Mouse (Mus musculus): ENCODE results near the gene Slc24a4. TPM values are rescaled to one million over a fixed set of nuclear protein-coding genes. Genes with fewer than 3 reads are reported as not detected.

The Slc24a4 gene
- total RNA-seq, 2 experiments from 2014 or later: not detected

DNA sequence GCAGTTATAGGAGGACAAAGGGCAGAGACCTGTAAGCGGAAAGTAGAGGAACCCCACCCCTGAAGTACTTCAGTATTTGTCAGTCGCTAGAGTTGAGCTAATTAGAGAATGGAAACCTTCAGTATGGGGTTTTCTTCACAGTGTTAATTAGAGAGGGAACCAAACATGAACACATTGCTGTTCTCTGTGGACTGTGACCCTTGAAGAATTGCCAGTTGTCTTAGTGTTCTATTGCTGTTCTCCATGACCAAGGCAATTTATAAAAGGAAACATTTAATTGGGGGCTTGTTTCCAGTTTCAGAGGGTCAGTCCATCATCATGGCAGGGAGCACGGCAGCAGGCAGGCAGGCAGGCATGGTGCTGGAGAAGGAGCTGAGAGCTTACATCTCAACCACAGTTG, 107.0 kb downstream of the Slc24a4 start:
- no peak for DNase-seq
- H3K27ac ChIP-seq: no peak overlapping the region
- no peak overlapping the region for H3K4me3 ChIP-seq
- intact Hi-C loops (cut with DNase I): no loop called here
- TF ChIP-seq CTCF (IDR thresholded peaks at IDR 0.05): no peak

DNA sequence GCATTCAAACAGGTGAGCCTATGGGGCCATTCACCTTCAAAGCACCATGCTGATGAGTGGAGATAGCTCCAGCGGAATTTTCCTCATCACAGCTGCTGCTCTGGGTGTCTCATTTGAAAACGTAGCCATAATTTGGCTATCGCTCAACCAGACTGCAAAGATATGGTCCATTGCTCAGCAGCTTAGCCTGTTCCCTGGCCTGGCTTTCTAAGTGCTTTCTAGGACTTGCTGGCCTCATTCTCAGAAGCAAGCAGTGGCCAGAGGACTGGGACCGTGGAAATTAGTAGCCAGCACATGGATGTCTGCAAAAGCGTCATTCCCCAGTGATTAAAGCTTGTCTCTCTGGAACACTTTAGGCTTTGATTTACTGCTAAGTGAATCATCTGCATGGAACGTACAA, 107.8 kb downstream of the Slc24a4 start:
- no peak for DNase-seq
- Histone ChIP-seq H3K4me3 (no peak overlapping the region), H3K27ac (no peak overlapping the region)
- TF ChIP-seq CTCF (IDR thresholded peaks at IDR 0.05): no peak
- intact Hi-C loops (cut with DNase I): no loop called here

DNA sequence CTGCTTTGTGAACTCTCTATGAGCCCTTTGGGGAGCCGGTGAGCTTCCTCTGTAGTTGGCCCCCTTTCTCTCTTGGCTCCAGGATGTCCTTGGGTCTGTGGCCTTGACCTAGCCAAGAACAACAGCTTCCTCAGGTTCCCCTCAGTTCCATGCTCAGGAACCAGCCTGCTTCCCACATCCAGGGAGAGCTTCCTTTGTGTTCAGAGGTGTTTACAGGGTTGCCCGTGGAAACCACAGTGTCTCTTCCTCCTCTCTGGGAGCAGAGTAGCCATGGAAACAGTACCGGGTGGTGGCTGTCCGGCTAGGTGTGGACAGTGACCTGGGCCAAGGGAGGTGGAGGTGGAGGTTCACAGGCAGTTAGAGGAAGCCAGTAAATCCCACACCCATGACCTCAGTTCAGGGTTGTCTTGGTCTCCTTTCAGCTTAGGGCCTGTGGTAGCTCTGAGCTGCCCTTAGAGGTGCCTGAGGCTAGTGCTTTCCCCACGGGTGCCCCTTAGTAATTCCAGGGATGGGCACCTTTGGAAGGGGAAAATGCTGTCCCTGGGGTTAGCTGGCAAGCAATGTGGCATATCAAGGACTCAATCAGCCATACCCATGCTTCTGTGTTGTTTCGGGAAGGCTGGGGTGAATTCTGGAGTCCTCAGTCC, 113.7 kb downstream of the Slc24a4 start:
- intact Hi-C loops (cut with DNase I): no loop called here

DNA sequence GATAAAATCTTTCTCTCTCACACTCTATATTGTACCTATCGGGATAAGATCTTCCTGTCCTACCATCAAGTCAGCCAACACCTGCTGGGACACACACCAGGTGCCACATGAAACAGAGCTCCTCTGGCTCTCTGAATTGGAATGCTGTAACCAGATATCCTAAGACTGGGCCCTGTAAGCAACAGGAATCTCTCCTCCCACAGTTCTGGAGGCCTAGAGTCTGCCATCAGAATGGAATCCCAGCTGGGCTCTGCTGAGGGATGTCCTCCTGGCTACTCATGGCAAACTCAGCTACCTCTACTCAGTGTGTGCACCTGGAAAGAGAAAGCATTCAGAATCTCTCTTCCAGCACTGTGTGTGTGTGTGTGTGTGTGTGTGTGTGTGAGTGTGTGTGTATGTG, 115.4 kb downstream of the Slc24a4 start:
- H3K4me3 ChIP-seq: no peak overlapping the region
- TF ChIP-seq CTCF (IDR thresholded peaks at IDR 0.05): no peak
- intact Hi-C loops (cut with DNase I): no loop called here
- H3K27ac ChIP-seq: no peak overlapping the region
- no peak for DNase-seq

More for the DNA sequence above, 113.7 kb downstream of the Slc24a4 start:
- Histone ChIP-seq H3K27ac (peak overlapping the region; percentile 38; the same call in 1 of the 2 replicates), H3K4me3 (no peak overlapping the region)
- no peak for TF ChIP-seq CTCF (IDR thresholded peaks at IDR 0.05)
- peak; percentile 34 for DNase-seq

DNA sequence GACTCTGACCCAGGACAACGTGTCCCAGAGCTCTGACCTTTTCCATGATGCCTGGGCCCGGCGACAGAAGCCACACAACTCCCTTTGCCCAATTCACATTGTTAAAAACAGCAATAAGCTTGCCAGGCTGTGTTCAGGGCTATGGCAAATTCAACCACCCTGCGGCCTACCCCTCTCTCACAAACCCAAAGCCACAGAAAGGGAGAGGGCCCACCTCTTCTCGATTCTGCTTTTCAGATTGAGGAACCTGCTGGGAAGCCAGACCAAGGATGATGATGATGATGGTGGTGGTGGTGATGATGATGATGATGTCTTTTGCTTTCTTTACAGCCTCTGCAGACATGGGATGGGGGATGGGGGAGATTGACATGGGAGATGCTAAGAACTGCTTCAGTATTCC, 117.7 kb downstream of the Slc24a4 start:
- no peak for TF ChIP-seq CTCF (IDR thresholded peaks at IDR 0.05)
- Histone ChIP-seq H3K27ac (no peak overlapping the region), H3K4me3 (no peak overlapping the region)
- intact Hi-C loops (cut with DNase I): no loop called here
- DNase-seq: no peak

DNA sequence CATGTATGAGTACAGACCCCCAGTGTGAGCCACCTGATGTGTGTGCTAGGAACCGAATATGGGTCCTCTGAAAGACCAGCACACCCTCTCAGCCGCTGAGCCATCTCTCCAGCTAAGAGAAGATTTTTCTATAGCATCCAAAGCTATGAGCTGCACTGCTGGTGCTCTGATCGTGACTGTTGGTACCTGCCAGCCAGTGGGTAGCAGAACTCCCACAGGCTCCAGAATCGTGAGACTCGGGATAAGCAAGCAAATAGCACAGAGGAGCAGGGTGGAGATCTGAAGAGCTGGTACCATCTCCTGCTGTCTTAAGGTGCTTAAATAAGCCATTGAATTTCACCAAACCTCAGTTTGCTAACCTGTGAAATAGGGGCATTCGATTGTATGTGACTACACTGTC, 119.6 kb downstream of the Slc24a4 start:
- no peak for DNase-seq
- TF ChIP-seq CTCF (IDR thresholded peaks at IDR 0.05): no peak
- Histone ChIP-seq H3K4me3 (no peak overlapping the region), H3K27ac (no peak overlapping the region)
- intact Hi-C loops (cut with DNase I): no loop called here

DNA sequence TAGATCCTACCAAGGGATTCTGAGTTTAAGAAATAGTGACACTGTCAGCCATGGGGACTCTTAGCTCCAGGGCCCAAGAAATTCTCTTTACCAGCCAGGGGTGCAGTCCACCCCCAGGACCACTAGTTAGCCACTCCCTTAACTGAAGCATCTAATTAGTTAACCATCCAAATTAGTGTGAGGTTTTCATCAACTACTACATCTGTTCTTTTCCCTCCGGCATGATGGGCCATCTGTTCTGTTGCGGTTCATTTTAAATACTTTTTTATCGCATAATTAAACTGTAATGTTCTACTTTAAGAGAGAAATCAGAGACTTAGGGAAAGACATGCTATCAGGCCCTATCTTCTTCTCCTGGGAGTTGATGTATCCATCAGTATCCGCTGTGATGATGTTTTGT, 121.8 kb downstream of the Slc24a4 start:
- H3K4me3 ChIP-seq: no peak overlapping the region
- TF ChIP-seq CTCF (IDR thresholded peaks at IDR 0.05): no peak
- H3K27ac ChIP-seq: no peak overlapping the region
- no peak for DNase-seq
- intact Hi-C loops (cut with DNase I): no loop called here

DNA sequence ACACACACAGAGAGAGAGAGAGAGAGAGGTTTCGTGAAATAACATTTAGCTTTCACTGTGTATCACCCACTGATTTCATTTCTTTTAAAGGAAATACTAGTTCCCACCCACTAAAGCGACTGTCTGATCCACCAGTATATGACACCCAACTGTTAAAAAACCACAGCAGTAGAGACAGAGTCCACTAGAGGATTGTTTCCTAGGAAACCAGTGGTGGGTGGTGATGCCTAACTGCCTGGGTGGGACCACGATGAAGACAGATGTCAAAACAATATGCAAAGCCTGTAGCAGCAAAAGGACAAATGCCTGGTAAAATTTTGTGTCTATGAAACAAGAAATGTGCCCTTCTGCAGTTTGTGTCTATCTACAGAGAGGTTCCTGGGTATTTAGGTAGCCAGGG, 122.5 kb downstream of the Slc24a4 start:
- Histone ChIP-seq H3K27ac (no peak overlapping the region), H3K4me3 (no peak overlapping the region)
- no peak for DNase-seq
- TF ChIP-seq CTCF (IDR thresholded peaks at IDR 0.05): no peak
- intact Hi-C loops (cut with DNase I): no loop called here

DNA sequence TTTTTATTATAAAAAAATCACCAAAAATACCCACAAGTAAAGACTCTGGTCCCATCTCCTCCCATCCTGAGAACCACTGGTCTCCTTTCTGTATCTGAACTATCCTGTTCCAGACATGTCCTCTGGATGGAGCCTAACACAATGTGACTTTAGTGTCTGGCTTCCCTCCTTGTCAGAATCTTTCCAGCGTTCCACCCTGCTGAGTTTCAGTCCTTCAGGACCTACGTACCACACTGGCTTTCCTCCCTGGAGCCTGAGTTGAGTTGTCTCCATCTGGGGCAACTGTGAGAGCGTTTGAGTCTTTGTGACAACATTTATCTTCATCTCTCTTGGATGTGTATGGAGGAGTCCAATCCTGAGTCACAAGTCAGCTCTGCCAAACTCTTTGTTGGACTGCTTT, 123.5 kb downstream of the Slc24a4 start:
- Histone ChIP-seq H3K4me3 (no peak overlapping the region), H3K27ac (no peak overlapping the region)
- intact Hi-C loops (cut with DNase I): no loop called here
- no peak for DNase-seq
- TF ChIP-seq CTCF (IDR thresholded peaks at IDR 0.05): peak; percentile 21; the same call in 1 of the 2 replicates

DNA sequence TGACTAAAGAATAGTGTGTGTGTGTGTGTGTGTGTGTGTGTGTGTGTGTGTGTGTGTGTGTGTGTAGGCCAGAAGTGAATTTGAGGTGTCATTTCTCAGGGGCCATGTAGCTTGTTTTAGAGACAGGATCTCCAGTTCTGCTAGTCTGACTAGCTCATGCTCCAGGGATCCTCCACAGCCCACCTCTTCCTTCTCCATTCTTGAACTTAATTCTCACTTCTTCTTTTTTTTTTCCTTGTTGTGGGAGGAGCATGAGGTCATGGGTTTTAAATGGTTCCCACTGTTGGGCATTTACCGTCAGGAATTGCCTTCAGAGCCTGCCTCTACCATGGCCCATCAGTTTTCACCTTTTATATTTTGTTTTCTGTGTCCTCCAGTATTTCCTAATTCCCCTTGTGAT, 124.0 kb downstream of the Slc24a4 start:
- Histone ChIP-seq H3K27ac (no peak overlapping the region), H3K4me3 (no peak overlapping the region)
- no peak for TF ChIP-seq CTCF (IDR thresholded peaks at IDR 0.05)
- no peak for DNase-seq
- intact Hi-C loops (cut with DNase I): no loop called here

DNA sequence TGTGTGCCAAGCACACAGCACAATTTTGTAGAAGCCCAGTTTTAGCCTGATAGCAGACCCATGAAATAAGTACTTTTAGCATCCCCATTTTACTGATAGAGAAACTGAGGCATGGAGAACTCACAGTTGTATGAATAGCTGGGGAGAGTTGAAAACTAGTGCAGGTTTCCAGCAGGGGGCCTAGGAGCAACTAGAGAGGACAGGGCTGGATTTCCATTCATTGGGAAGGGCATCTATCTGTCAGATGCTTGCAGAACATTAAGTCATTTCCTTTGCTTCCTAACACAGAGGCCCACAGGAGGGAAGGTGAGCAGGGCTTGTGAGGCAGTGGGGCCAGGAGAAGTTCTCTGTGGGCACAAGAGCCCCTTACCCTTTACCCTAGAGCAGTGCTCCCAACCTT, 126.5 kb downstream of the Slc24a4 start:
- Histone ChIP-seq H3K4me3 (no peak overlapping the region), H3K27ac (no peak overlapping the region)
- peak; percentile 47 for TF ChIP-seq CTCF (IDR thresholded peaks at IDR 0.05)
- intact Hi-C loops (cut with DNase I): loop anchor here (2.0 kb wide), 1 partner anchor 132 kb away; no protein-coding TSS in a partner anchor
- DNase-seq: no peak

DNA sequence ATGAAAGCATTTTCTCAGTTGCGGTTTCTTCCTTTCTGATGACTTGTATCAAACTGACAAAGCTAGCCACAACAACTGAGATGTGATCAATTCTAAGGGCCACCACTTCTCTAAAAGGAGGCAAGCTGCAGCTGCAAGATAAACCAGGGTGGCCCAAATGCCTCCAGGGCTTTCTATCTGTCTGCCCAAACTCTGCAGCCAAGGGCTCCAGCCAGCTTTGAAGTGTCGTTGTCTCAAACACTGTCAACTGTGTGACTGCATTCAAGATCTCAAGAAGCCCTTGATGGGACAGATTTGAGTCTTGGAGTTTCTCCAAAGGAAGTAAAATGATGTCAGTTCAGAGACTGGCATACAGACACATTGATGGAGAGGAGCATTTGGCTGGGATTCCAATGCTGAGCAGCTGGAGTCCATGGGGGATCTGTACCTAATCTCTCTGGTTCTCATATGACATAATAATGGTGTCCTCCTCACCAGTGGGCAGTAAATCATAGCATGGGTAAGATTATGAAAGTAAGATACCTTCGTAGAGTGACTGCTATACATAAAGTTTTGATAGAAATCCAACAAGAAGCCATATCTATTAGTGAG, 130.1 kb downstream of the Slc24a4 start:
- DNase-seq: no peak
- H3K27ac ChIP-seq: no peak overlapping the region
- TF ChIP-seq CTCF (IDR thresholded peaks at IDR 0.05): no peak
- no peak overlapping the region for H3K4me3 ChIP-seq
- intact Hi-C loops (cut with DNase I): no loop called here

DNA sequence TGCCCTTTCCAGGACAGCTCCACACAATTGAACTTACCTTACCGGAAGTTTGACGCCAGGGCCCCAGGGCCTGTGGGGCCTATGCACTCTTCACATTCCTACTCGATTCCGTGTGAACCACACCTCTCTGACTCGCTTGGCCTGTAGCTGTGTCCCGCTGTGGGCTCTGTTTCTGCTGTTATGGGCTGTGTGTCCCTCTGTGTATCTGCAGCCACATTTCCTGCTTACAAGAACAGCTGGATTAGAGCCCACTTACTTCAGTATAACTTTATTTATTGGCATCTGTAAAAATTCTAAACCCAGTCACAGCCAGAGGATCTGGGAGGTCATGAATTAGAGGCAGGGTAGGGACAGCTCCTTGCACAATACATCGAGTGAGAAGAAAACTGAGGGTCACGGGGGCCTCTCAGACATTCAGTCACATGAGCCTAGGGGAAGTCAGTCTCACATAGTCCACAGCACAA, 133.4 kb downstream of the Slc24a4 start:
- Histone ChIP-seq H3K27ac (peak overlapping the region; percentile 20; the same call in 1 of the 2 replicates), H3K4me3 (no peak overlapping the region)
- intact Hi-C loops (cut with DNase I): no loop called here
- no peak for DNase-seq
- TF ChIP-seq CTCF (IDR thresholded peaks at IDR 0.05): no peak

DNA sequence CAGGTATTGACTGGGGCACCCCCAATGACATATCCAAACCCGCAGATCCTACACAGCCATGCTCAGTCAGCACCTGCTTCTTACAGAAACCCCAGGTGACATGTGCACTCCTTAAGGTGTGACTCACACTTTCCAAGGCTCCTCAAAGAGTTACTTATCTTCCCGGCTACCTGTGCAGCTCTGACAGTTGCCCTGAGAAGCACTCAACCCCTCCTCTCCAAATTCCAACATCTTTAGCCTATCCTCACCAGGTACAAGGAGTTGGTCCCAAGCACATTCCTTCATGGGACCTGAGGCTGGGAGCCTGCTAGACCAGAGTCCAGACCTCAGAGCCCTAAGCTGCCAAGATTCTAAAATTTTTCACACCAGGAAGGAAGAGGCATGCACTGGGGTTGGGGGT, 134.3 kb downstream of the Slc24a4 start:
- no peak overlapping the region for H3K27ac ChIP-seq
- intact Hi-C loops (cut with DNase I): no loop called here
- TF ChIP-seq CTCF (IDR thresholded peaks at IDR 0.05): no peak

More for the DNA sequence above, 134.3 kb downstream of the Slc24a4 start:
- no peak overlapping the region for H3K4me3 ChIP-seq
- no peak for DNase-seq

Data from gastrocnemius, adult 2 months (tissue).